Mouse (Mus musculus) lung, postnatal 0 days (tissue): Measurements from ENCODE around the gene Meltf. TPM values are rescaled to one million over a fixed set of nuclear protein-coding genes. Genes with fewer than 3 reads are reported as not detected.

Experiments used
- ATAC-seq: fragments of 200-750 bp; cut with Nextera tagmentation; 2 replicates; pipeline ENCODE4 v1.8.0; 2017; ENCODE audit warnings: moderate library complexity
- DNase-seq: peaks from one replicate; pipeline ENCODE4 v3.0.0-alpha.2; 2016; ENCODE audit warnings: low spot score
- H3K27ac ChIP-seq: fragments of 300-500 bp; sonication (generic); 2 replicates; pipeline ENCODE4 v1.5.1; 2014; ENCODE audit warnings: antibody characterized with exemption, mild to moderate bottlenecking, low read length, mixed read lengths
- H3K27me3 ChIP-seq: fragments of 300-500 bp; sonication (generic); replicated peaks from 2 replicates; pipeline ENCODE4 v1.6.1; 2014; ENCODE audit warnings: low read length, mixed read lengths; ENCODE audit not compliant: insufficient read depth
- H3K36me3 ChIP-seq: fragments of 300-500 bp; sonication (generic); 2 replicates; pipeline ENCODE4 v1.6.1; 2014; ENCODE audit warnings: low read length, mixed read lengths; ENCODE audit not compliant: insufficient read depth
- H3K4me1 ChIP-seq: fragments of 300-500 bp; sonication (generic); 2 replicates; pipeline ENCODE4 v1.6.1; 2014; ENCODE audit warnings: antibody characterized with exemption, low read depth, low read length, mixed read lengths; ENCODE audit not compliant: insufficient read depth
- H3K4me2 ChIP-seq: fragments of 300-500 bp; sonication (generic); replicated peaks from 2 replicates; pipeline ENCODE4 v1.6.1; 2014; ENCODE audit warnings: low read depth, mild to moderate bottlenecking, low read length, moderate library complexity, mixed read lengths
- H3K4me3 ChIP-seq: fragments of 300-500 bp; sonication (generic); 2 replicates; pipeline ENCODE4 v1.5.1; 2014; ENCODE audit warnings: low read depth, low read length
- H3K9ac ChIP-seq: fragments of 300-500 bp; sonication (generic); replicated peaks from 2 replicates; pipeline ENCODE4 v1.6.1; 2014; ENCODE audit warnings: low read depth, mild to moderate bottlenecking
- H3K9me3 ChIP-seq: fragments of 300-500 bp; sonication (generic); 2 replicates; pipeline ENCODE4 v1.6.1; 2016; ENCODE audit warnings: low read length, mixed read lengths
- CTCF ChIP-seq: IDR thresholded peaks from 2 replicates; pipeline ENCODE4 v1.5.1; 2016; ENCODE audit warnings: antibody characterized with exemption, mild to moderate bottlenecking
- EP300 ChIP-seq: IDR thresholded peaks from 2 replicates; pipeline ENCODE4 v1.6.1; 2016; ENCODE audit warnings: antibody characterized with exemption, mild to moderate bottlenecking, control low read depth
- WGBS: fragments of 180-500 bp; shearing (Covaris S2); extraction: QIAGEN DNeasy Blood & Tissue Kit; methylation state at CpG from one replicate; pipeline ENCODE4 v1.1.7; 2014; 5-methylcytosine and 5-hydroxymethylcytosine counted together
- polyA plus RNA-seq: library from polyadenylated mRNA; unstranded; fragments of >200 nt; fragmentation: Nextera tagmentation; extraction: Ambion mirVana; gene quantifications from 2 replicates; pipeline ENCODE4 v1.2.1, GENCODE M21; 2015

The Meltf gene
- polyA plus RNA-seq, 1 experiment from 2014 or later, result not detected

- H3K4me1 ChIP-seq, result no peaks in the 10 kb centered on the region
- DNase-seq (no peak), ATAC-seq (no peak)
- H3K27ac ChIP-seq, result no peak overlapping the region
- H3K4me2 ChIP-seq, result no peak overlapping the region
- no peak overlapping the region for H3K9ac ChIP-seq
- 83% methylated on average over 3 of the region's 3 CpGs for WGBS
- TF ChIP-seq CTCF, result no peak
- TF ChIP-seq EP300, result no peak
- no peaks in the 10 kb centered on the region for H3K9me3 ChIP-seq
- H3K27me3 ChIP-seq, result no peaks in the 10 kb centered on the region
- H3K36me3 ChIP-seq, result peaks cover 7% of the 10 kb centered on the region; the same call in 1 of the 2 replicates
- H3K4me3 ChIP-seq, result no peak overlapping the region
Measured at GRCm38 (mm10) chr16:31844246-31844645, 34.4 kb upstream of the Meltf start.

DNA sequence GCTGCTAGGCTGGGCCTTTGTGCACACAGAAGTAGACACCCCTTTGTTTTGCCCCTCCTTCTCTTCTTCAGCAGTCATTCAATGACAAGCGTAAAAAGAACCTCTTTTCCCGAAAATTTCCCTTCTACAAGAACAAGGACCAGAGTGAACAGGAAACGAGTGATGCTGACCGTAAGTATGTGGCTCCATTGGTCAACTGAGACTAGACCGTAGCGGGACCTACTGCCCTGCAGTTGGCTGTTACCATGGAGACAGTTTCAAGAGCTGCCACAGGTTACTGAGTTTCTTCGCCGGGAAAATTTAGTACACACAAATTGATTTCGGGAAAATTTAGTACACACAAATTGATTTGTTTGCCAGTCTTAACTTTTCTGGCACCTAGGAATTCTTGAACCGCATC lies 31.8 kb upstream of the Meltf start:
- H3K4me3 ChIP-seq, result no peak overlapping the region
- no peak overlapping the region for H3K27ac ChIP-seq
- no peak for DNase-seq
- H3K9me3 ChIP-seq, result no peaks in the 10 kb centered on the region
- WGBS, result 81% methylated on average over 10 of the region's 10 CpGs
- no peaks in the 10 kb centered on the region for H3K27me3 ChIP-seq
- no peak for ATAC-seq
- TF ChIP-seq CTCF (no peak), EP300 (no peak)
- no peak overlapping the region for H3K9ac ChIP-seq
- H3K4me2 ChIP-seq, result no peak overlapping the region
- H3K36me3 ChIP-seq, result peaks cover 4% of the 10 kb centered on the region; the same call in 1 of the 2 replicates
- H3K4me1 ChIP-seq, result no peaks in the 10 kb centered on the region

- Histone ChIP-seq H3K9me3 (0 out of 2 replicates have a peak, but pooled peaks cover 3% of the 10 kb centered on the region), H3K36me3 (peaks cover 14% of the 10 kb centered on the region), H3K27me3 (no peaks in the 10 kb centered on the region), H3K4me1 (no peaks in the 10 kb centered on the region), H3K4me3 (no peak overlapping the region), H3K9ac (no peak overlapping the region), H3K27ac (no peak overlapping the region), H3K4me2 (no peak overlapping the region)
- DNase-seq, result peak; percentile 30
- ATAC-seq, result no peak
- TF ChIP-seq EP300 (no peak), CTCF (no peak)
- 57% methylated on average over 5 of the region's 5 CpGs for WGBS
Measured at GRCm38 (mm10) chr16:31863920-31864319, 14.7 kb upstream of the Meltf start.

- Histone ChIP-seq H3K9me3 (0 out of 2 replicates have a peak, but pooled peaks cover 3% of the 10 kb centered on the region), H3K4me3 (no peak overlapping the region), H3K36me3 (peaks cover 13% of the 10 kb centered on the region; the same call in 1 of the 2 replicates), H3K27ac (no peak overlapping the region), H3K4me1 (no peaks in the 10 kb centered on the region), H3K9ac (no peak overlapping the region), H3K27me3 (no peaks in the 10 kb centered on the region), H3K4me2 (no peak overlapping the region)
- TF ChIP-seq CTCF, result no peak
- TF ChIP-seq EP300, result no peak
- no peak for ATAC-seq
- 77% methylated on average over 3 of the region's 3 CpGs for WGBS
- no peak for DNase-seq
Measured at GRCm38 (mm10) chr16:31865242-31865641, 13.4 kb upstream of the Meltf start.

DNA sequence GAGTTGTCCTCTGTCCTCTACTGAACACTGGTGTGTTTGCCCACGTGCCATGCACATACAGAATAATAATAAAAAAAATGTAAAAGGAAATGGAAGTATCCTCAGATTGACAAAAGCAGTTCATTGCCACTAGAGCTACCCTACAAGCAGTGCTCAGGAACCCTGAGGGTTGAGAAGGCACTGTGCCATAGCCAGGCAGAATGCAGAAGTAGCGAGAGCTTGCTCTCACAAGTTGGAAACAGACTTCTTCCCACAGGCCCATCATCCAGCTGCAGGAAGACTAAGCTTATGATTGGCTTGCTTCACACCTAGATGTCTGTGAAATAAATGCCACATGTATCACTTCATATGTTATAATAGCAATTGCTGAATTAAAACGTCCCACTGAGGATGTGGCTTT lies 11.7 kb upstream of the Meltf start:
- Histone ChIP-seq H3K27me3 (no peaks in the 10 kb centered on the region), H3K36me3 (peaks cover 4% of the 10 kb centered on the region; the same call in 1 of the 2 replicates), H3K27ac (no peak overlapping the region), H3K4me2 (no peak overlapping the region), H3K4me1 (no peaks in the 10 kb centered on the region), H3K4me3 (no peak overlapping the region), H3K9ac (no peak overlapping the region), H3K9me3 (no peaks in the 10 kb centered on the region)
- WGBS, result 77% methylated on average over 3 of the region's 3 CpGs
- ATAC-seq, result no peak
- TF ChIP-seq EP300 (no peak), CTCF (no peak)
- no peak for DNase-seq

DNA sequence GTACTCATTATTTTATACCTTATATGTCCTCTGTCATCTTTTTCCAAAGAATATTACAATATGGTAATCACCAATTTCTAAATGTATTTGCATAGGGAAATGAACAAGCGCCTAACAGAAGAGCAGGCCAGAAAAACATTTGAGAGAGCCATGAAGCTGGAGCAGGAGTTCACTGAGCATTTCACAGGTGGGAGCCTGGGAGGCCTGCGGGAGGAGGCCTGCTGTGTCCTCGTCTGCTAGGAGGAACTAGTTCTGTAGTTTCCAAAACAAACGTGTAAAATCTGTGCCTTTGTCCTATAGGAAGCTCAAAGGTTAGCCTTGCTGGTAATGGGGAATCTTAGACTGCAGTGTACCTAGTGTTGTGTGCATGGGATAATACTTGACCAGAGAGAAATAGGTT lies 10.9 kb upstream of the Meltf start:
- TF ChIP-seq EP300 (no peak), CTCF (no peak)
- no peak overlapping the region for H3K27ac ChIP-seq
- no peaks in the 10 kb centered on the region for H3K4me1 ChIP-seq
- DNase-seq (no peak), ATAC-seq (no peak)
- 78% methylated on average over 4 of the region's 4 CpGs for WGBS
- H3K9ac ChIP-seq, result no peak overlapping the region
- H3K9me3 ChIP-seq, result no peaks in the 10 kb centered on the region
- H3K4me2 ChIP-seq, result no peak overlapping the region
- H3K36me3 ChIP-seq, result peaks cover 4% of the 10 kb centered on the region; the same call in 1 of the 2 replicates
- H3K4me3 ChIP-seq, result no peak overlapping the region
- no peaks in the 10 kb centered on the region for H3K27me3 ChIP-seq

DNA sequence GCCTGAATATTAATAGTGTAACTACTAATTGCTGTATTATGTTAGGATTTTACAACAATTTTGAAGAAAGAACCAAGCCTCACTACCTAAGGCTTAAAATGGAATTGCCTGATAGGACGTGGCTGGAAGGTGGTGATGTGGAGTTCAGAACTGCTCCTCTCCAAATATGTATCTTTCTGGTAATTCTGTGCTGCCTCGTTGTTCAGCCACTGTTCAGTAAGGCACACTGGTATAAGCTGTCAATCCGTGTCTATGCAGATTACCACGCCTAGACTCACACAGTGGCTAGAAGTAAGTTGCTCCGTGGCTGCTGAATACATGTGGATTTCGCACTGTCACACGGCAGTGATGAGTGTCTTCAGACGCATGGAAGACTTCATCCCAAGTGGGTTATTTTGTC lies 4.9 kb upstream of the Meltf start:
- Histone ChIP-seq H3K4me3 (no peak overlapping the region), H3K9ac (no peak overlapping the region), H3K9me3 (no peaks in the 10 kb centered on the region), H3K4me2 (no peak overlapping the region), H3K36me3 (no peaks in the 10 kb centered on the region), H3K27ac (no peak overlapping the region), H3K27me3 (no peaks in the 10 kb centered on the region), H3K4me1 (no peaks in the 10 kb centered on the region)
- no peak for ATAC-seq
- no peak for DNase-seq
- TF ChIP-seq EP300 (no peak), CTCF (no peak)
- 86% methylated on average over 8 of the region's 8 CpGs for whole genome bisulfite sequencing
